Mouse (Mus musculus): ENCODE results near the gene Ccser1.

DNA sequence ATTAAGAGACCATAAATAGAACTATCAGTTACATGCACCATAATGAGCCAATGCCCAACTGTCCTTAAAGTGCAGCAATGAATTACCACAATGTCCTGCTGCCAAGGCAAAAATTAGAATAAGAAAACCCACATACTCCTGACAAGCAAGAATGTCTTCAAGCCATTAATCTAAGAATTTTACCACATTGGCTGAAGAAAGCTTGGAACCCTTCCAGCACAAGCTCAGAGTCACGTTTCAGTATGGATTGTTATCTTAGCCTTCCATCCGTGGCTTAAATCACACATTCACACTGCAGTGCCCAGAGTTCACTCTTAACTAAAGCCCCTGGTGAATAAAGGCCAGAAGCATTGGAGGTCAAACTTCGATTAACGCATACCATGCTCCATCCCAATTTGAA, 115.4 kb downstream of the Ccser1 start:
- no peak for TF ChIP-seq POLR2A (IDR thresholded peaks at IDR 0.05; ENCODE audit: insufficient read depth, low read depth, low read length)
- TF ChIP-seq CTCF (IDR thresholded peaks at IDR 0.05; ENCODE audit: insufficient read depth, low read depth, low read length): no peak
